Mouse (Mus musculus) left cerebral cortex, postnatal 36 days (tissue): Measurements from ENCODE around the gene Cd151. TPM values are rescaled to one million over a fixed set of nuclear protein-coding genes. Genes with fewer than 3 reads are reported as not detected.
A peak's percentile ranks its signal among the peaks of the same experiment; 100 is the strongest.

Source experiments
- DNase-seq, 2 experiments: peaks; one replicate each; pipeline ENCODE4 v3.0.0; 2021 to 2022; ENCODE audit warnings: low spot score in 2 of 2, mixed read lengths in 1 of 2
- intact Hi-C: fragments of 180-260 bp; cut with DNase I; formaldehyde crosslinking; loops from one replicate; pipeline ENCODE4 v1.15.1; 2025
- total RNA-seq, 2 experiments: library from RNA; stranded (reverse); gene quantifications; 2 replicates each; pipeline ENCODE4 v1.2.3; 2021

The Cd151 gene
- total RNA-seq, 2 experiments from 2014 or later: 30.9 to 35.4 TPM

GRCm38 (mm10) chr7:141455610-141456314, 11.4 kb upstream of the Cd151 start:
- peak; percentile 46 to 52 for DNase-seq
- intact Hi-C loops: loop anchor here (5.0 kb wide), 1 partner anchor 43 kb away; the partner anchor contains the start of gene Gatd1

- intact Hi-C loops: loop anchor here (5.0 kb wide), 1 partner anchor 44 kb away; the partner anchor contains the start of gene Gatd1
Measured at GRCm38 (mm10) chr7:141456739-141457138, 10.5 kb upstream of the Cd151 start.

DNA sequence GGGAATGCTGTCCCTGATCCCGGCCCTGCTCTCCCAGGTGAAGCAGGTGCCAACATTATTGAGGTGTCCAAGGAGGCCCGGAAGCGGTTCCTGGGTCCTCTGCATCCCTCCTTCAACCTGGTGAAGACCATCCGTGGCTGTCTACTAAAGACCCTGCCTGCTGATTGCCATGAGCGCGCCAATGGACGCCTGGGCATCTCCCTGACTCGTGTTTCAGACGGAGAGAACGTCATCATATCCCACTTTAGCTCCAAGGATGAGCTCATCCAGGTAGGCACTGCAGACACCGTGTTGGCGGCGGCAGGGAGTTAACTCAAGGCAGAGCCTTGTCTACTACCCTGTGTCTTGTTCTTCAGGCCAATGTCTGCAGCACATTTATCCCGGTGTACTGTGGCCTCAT, 10.0 kb upstream of the Cd151 start:
- intact Hi-C loops: loop anchor here (5.0 kb wide), 1 partner anchor 45 kb away; the partner anchor contains the start of gene Gatd1
- DNase-seq: no peak

More at GRCm38 (mm10) chr7:141456739-141457138, 10.5 kb upstream of the Cd151 start:
- DNase-seq: no peak

DNA sequence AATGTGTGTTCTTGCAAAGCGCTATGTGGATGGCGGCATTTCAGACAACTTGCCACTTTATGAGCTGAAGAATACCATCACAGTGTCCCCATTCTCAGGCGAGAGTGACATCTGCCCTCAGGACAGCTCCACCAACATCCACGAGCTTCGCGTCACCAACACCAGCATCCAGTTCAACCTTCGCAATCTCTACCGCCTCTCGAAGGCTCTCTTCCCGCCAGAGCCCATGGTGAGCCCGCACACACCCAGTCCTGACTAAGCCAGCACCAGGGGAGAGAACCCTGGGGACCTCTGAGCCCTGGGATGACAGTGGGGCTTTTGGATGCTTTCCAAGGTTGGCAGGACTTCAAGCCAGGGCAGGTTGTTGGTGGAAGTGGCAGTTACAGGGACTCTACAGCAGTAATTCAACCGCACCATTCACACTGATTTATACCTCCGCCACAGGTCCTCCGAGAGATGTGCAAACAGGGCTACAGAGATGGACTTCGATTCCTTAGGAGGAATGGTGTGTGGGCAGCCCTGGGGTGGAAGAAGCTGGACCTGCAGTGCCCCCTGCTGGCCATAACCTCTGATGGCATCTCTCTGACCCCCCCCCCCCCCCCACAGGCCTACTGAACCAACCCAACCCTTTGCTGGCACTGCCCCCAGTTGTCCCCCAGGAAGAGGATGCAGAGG, 9.1 kb upstream of the Cd151 start:
- intact Hi-C loops: loop anchor here (5.0 kb wide), 1 partner anchor 46 kb away; the partner anchor contains the start of gene Gatd1
- peak in 1 of 2 experiments; percentile 12 for DNase-seq

GRCm38 (mm10) chr7:141458661-141459060, 8.5 kb upstream of the Cd151 start:
- intact Hi-C loops: loop anchor here (5.0 kb wide), 1 partner anchor 46 kb away; the partner anchor contains the start of gene Gatd1
- DNase-seq: no peak

GRCm38 (mm10) chr7:141459301-141459711, 7.9 kb upstream of the Cd151 start:
- intact Hi-C loops: loop anchor here (5.0 kb wide), 1 partner anchor 47 kb away; the partner anchor contains the start of gene Gatd1
- no peak for DNase-seq

DNA sequence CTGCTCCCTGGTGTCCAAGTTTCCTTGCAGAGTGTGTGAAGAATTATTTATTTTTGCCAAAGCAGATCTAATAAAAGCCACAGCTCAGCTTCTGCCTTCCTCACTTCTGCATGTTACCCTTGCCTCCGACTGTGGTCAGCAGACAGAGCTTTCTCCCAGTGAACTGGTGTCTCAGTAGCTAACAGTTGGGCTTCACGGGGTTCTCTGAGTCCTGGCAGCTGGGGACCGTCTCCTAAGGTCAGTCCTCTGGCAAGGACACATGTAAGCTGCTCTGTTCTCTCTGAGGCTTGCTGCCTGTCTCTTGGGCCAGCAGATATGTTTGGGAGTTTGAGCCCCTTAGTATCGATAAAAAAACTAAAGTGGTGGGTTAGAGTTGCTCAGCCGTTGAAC, 7.2 kb upstream of the Cd151 start:
- DNase-seq: no peak

GRCm38 (mm10) chr7:141460391-141461113, 6.6 kb upstream of the Cd151 start, which contains the start of gene Cracr2b:
Cracr2b (plus strand) TSS chr7:141461094.
- intact Hi-C loops: no loop called here
- no peak for DNase-seq

More for the DNA sequence above, 7.2 kb upstream of the Cd151 start:
- intact Hi-C loops: no loop called here

DNA sequence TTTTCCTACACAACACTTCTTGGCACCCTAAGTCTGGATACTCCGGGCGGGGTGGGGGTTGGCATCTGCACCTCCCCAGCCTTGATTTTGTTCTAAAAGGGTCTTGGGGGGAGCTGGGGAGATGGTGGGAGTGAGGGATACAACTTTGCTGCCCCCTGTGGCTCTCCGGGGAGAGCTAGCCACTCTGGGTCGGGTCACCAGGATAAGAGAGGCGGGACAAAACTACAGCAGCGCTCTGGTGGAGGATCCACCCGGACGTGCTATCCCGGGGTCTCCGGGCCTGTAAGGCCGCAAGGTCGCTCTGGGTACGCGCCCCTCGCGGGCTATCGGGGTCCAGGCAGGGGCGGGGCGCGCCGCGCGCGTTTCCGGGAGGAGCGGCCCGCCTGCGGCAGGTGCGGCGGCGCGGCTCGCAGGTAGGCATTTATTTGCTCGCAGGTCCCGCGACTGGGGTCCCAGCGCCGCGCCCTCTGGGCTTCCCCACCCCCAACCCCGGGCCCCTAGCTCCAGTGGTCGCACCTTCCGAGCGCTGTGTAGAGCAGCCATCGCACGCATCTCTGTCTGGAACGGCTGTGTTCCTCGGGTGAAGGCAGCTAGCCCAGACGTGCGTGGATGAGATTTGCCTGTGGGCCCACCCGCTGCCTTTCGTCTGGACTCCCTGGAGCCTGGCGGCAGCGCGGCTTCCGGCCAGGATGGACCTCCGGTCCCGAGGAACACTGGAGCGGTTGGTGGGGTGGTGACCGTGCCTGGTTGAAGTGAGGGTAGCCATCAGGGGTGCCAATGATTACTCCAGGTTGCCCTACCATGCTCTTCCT, 5.5 kb upstream of the Cd151 start:
- intact Hi-C loops: no loop called here
- no peak for DNase-seq

- DNase-seq: no peak
- intact Hi-C loops: no loop called here
Measured at GRCm38 (mm10) chr7:141462333-141462821, 4.8 kb upstream of the Cd151 start.

DNA sequence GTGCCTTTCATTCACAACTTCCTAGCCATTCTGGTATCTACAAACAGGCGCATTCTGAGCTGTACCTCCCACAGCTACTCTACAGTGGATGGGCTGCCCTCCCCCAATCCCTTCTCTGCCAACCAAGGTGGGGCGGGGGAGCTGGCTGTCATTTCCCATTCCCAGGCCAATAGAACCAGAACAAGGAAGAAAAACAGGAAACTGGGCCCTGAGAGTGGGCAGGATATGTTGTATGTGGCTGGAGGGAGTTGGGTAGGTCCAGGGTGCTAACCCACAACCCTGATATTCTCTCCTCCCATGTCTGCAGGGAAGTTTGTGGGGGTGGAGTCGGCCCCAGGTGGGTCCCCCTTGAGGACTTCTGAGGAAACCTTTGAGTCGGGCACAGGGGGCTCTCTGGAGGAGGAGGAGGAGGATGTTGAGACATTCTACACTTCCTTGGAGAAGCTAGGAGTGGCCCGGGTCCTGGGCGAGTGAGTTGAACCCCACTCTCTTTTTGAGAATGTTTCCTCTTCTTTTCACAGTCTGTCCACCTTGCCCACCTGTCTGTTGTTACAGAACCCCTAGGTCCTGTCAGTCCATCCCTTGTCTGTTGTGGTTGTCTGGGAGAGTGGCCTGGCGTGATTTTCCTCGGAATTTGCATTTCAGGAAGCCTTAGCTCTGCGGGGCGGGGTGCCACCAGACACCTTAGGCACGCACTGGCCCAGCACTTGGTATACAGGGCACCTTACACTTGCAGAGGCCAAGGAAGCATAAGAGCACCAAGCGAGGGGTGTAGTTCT, 3.2 kb upstream of the Cd151 start:
- intact Hi-C loops: no loop called here
- DNase-seq: no peak

DNA sequence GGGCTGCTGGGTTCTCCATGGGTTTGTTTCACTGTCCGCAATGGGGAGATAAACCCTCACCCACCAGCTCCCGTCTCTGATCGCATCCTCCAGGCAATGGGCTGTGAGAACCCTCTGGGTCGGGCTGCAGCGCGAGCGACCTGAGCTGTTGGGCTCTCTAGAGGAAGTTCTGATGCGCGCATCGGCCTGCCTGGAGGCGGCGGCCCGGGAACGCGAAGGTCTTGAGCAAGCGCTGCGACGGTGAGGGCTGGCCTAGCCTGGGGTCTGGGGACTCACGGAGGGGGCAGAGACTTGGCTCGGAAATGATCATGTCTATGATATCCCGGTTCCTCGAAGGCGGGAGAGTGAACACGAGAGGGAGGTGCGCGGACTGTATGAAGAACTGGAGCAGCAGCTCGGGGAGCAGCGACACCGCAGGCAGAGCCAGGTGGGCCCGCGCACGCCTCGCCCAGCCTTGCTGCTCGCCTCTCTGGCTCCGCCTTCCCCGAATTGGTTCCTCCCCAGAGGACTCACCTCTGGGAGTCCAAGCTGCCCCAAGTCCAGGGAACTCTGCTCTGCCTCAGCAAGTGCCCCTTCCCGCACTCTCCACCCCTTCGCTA, 2.5 kb upstream of the Cd151 start:
- DNase-seq: no peak
- intact Hi-C loops: no loop called here

- intact Hi-C loops: no loop called here
- DNase-seq: no peak
Measured at GRCm38 (mm10) chr7:141465388-141466044, 1.7 kb upstream of the Cd151 start.

DNA sequence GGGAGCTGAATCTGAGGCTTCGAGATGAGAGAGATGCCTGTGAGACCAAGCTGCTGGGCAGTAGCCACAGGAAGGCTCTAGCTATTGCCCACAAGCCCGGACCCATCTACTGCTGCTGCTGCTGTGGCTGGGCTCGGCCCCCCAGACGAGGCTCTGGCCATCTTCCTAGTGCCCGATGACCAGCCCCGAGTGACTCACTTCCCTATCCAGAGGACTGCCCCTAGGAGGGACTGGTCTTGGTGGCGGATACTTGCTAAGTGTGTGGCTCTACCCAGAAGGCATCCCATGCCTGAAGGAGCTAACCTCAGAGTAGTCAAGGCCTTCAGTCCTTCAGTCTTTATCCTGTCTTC, 1.2 kb upstream of the Cd151 start:
- intact Hi-C loops: no loop called here
- DNase-seq: no peak

- intact Hi-C loops: no loop called here
- no peak for DNase-seq
Measured at GRCm38 (mm10) chr7:141466607-141467148, 514 bp upstream of the Cd151 start.

- DNase-seq: no peak
- intact Hi-C loops: no loop called here
Measured at GRCm38 (mm10) chr7:141468164-141468521, 951 bp downstream of the Cd151 start.

GRCm38 (mm10) chr7:141468522-141469211, 1.5 kb downstream of the Cd151 start:
- intact Hi-C loops: no loop called here
- DNase-seq: peak; percentile 50 to 58
